Mouse (Mus musculus) naive thymus-derived CD4-positive, alpha-beta T cell, adult 2 months (primary cell): ENCODE results near the gene Sult2a1.
"Not testable (repeated sequence)": the region's sequence is repeated elsewhere in the genome, so short reads cannot be mapped to it uniquely, and the experiment has no call there.

Source experiments
- DNase-seq: peaks from one replicate; pipeline ENCODE4 v3.0.0-alpha.2; 2011; ENCODE audit warnings: low read depth

The Sult2a1 gene

GRCm38 (mm10) chr7:13837309-13837708 is at the start of gene Sult2a1:
Gene Sult2a1 (minus strand): TSS chr7:13837409.
- not testable (repeated sequence) for DNase-seq

DNA sequence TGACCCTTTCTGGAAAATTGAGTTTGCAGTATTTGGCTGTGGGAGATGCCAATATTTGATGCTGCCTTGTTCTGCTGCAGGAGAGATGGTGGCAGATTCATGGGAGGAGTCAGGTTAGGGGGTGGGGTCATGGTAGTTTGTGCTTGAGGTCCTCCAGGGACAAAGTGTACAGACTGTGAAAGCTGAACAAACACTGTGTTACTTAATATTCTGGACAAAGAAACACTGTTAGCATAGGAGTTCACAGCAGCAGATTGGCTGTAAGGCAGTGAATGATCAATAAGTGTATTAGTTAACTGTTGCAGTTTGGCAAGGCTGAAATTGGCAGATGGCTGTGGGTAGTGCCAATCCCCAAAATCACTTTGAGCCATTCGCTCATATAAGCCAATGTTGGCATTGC is 23.3 kb downstream of the Sult2a1 start:
- no peak for DNase-seq
